In genomic region chr13:43990281-43991101, GRCm38 (mm10) we compare ENCODE assay signal across 9 mouse cellular contexts.
A peak's percentile ranks its signal among the peaks of the same experiment; 100 is the strongest.
DNase-seq lines count a peak whose midpoint lies in the region; ATAC-seq and TF ChIP-seq lines count a peak whose summit lies in the region.
"Had no signal": no experiment of that assay in that cellular context is flagged by ENCODE, and none has a peak within 500 bp of the region (broad histone marks: within the 10 kb centered on the region; RNA-seq: fewer than 3 reads in every experiment).

No protein-coding gene starts in this region.

- 42% methylated on average over 16 of the region's 16 CpGs for WGBS in liver, adult 2 months
- 62% methylated on average over 16 of the region's 16 CpGs for WGBS in liver, embryonic 12.5 days (ENCODE audit: insufficient replicate concordance)
- 26% methylated on average over 16 of the region's 16 CpGs for WGBS in heart, embryonic 15.5 days
- WGBS in neural tube, embryonic 13.5 days, result 39% methylated on average over 16 of the region's 16 CpGs

- peak; percentile 83 for DNase-seq in liver, adult 2 months (ENCODE audit: extremely low read depth, low read depth, low spot score)
- peak; percentile 2 for DNase-seq in fat pad, adult 2 months (ENCODE audit: extremely low read depth, low read depth, low spot score)
- peak; percentile 18 for DNase-seq in left cerebral cortex, adult 11 months (ENCODE audit: low spot score)
- DNase-seq in kidney, postnatal 14 days, result no peak

- H3K9me3 ChIP-seq in liver, embryonic 12.5 days (replicated peaks), result no peaks in the 10 kb centered on the region
- no peaks in the 10 kb centered on the region for H3K9me3 ChIP-seq in heart, embryonic 15.5 days (replicated peaks)
- H3K9me3 ChIP-seq in neural tube, embryonic 13.5 days, result no peaks in the 10 kb centered on the region

- no peaks in the 10 kb centered on the region for H3K36me3 ChIP-seq in liver, adult 2 months (ENCODE audit: control insufficient read depth, insufficient read depth, low read length)
- no peaks in the 10 kb centered on the region for H3K36me3 ChIP-seq in liver, embryonic 12.5 days
- no peaks in the 10 kb centered on the region for H3K36me3 ChIP-seq in heart, embryonic 15.5 days
- no peaks in the 10 kb centered on the region for H3K36me3 ChIP-seq in neural tube, embryonic 13.5 days

- no peaks in the 10 kb centered on the region for H3K27me3 ChIP-seq in liver, adult 2 months (ENCODE audit: control insufficient read depth, insufficient read depth, low read length)
- H3K27me3 ChIP-seq in liver, embryonic 12.5 days (replicated peaks), result no peaks in the 10 kb centered on the region
- H3K27me3 ChIP-seq in heart, embryonic 15.5 days, result no peaks in the 10 kb centered on the region
- H3K27me3 ChIP-seq in neural tube, embryonic 13.5 days, result peaks cover 3% of the 10 kb centered on the region; the same call in 1 of the 2 replicates

- no peak for TF ChIP-seq CTCF in liver, adult 2 months (IDR thresholded peaks at IDR 0.05; ENCODE audit: low read depth, low read length)

- no peak for TF ChIP-seq POLR2A in liver, adult 2 months (IDR thresholded peaks at IDR 0.05; ENCODE audit: extremely low read depth, insufficient read depth, low read length)

- H3K4me1 ChIP-seq in liver, adult 2 months (ENCODE audit: control insufficient read depth, insufficient read depth, low read length), result peaks cover 4% of the 10 kb centered on the region; the same call in 1 of the 2 replicates
- no peaks in the 10 kb centered on the region for H3K4me1 ChIP-seq in liver, embryonic 12.5 days
- peaks cover 22% of the 10 kb centered on the region for H3K4me1 ChIP-seq in heart, embryonic 15.5 days (replicated peaks)
- peaks cover 25% of the 10 kb centered on the region for H3K4me1 ChIP-seq in neural tube, embryonic 13.5 days (replicated peaks)

- H3K79me2 ChIP-seq in liver, adult 2 months (ENCODE audit: control insufficient read depth, insufficient read depth, low read length), result no peaks in the 10 kb centered on the region

- H3K27ac ChIP-seq in liver, adult 2 months (replicated peaks; ENCODE audit: insufficient read depth, low read depth, low read length), result no peak overlapping the region
- H3K27ac ChIP-seq in liver, embryonic 12.5 days, result no peak overlapping the region
- 0 out of 2 replicates have a peak overlapping the region, but pooled peaks have one; percentile 12 for H3K27ac ChIP-seq in heart, embryonic 15.5 days
- 0 out of 2 replicates have a peak overlapping the region, but pooled peaks have one; percentile 38 for H3K27ac ChIP-seq in neural tube, embryonic 13.5 days (replicated peaks)
- H3K27ac ChIP-seq: macrophage had no signal

- ATAC-seq in liver, embryonic 12.5 days, result no peak
- ATAC-seq in heart, embryonic 15.5 days (replicated peaks; ENCODE audit: insufficient number of reproducible peaks, insufficient read depth, low FRiP score, low read depth), result no peak
- peak; percentile 57; the same call in 1 of the 2 replicates for ATAC-seq in neural tube, embryonic 13.5 days (ENCODE audit: low read depth)
- no peak for ATAC-seq in megakaryocyte, adult 5-6 weeks (ENCODE audit: poor library complexity, severe bottlenecking)

- no peak overlapping the region for H3K4me2 ChIP-seq in liver, embryonic 12.5 days
- 0 out of 2 replicates have a peak overlapping the region, but pooled peaks have one; percentile 34 for H3K4me2 ChIP-seq in heart, embryonic 15.5 days
- no peak overlapping the region for H3K4me2 ChIP-seq in neural tube, embryonic 13.5 days

- H3K4me3 ChIP-seq in liver, adult 2 months (ENCODE audit: insufficient read depth, low read depth, low read length), result no peak overlapping the region
- no peak overlapping the region for H3K4me3 ChIP-seq in liver, embryonic 12.5 days
- no peak overlapping the region for H3K4me3 ChIP-seq in heart, embryonic 15.5 days
- no peak overlapping the region for H3K4me3 ChIP-seq in neural tube, embryonic 13.5 days

- no peak overlapping the region for H3K9ac ChIP-seq in liver, adult 2 months (ENCODE audit: low read depth, low read length)
- no peak overlapping the region for H3K9ac ChIP-seq in liver, embryonic 12.5 days
- no peak overlapping the region for H3K9ac ChIP-seq in heart, embryonic 15.5 days
- H3K9ac ChIP-seq in neural tube, embryonic 13.5 days, result no peak overlapping the region

Comparison
In these comparisons a context has a peak if more than half of its experiments do, and no peak if none do; other contexts are left out.
1. H3K27ac ChIP-seq: peak in heart, embryonic 15.5 days (single experiment) and neural tube, embryonic 13.5 days (single experiment); none in liver, adult 2 months (single experiment) and liver, embryonic 12.5 days (single experiment).